Comparison of ENCODE assay signal across 8 mouse cellular contexts in genomic region chr2:61455902-61456301, GRCm38 (mm10).
DNase-seq lines count a peak whose midpoint lies in the region; ATAC-seq lines count a peak whose summit lies in the region.

No protein-coding gene starts in this region.

- H3K36me3 ChIP-seq in liver, embryonic 13.5 days, result no peaks in the 10 kb centered on the region

- no peak for ATAC-seq in cerebellum, adult (ENCODE audit: insufficient number of reproducible peaks, low FRiP score, low TSS enrichment)
- peak; percentile 49; the same call in 1 of the 2 replicates for ATAC-seq in common myeloid progenitor, adult 5-6 weeks (replicated peaks; ENCODE audit: low read depth, poor library complexity, severe bottlenecking)
- ATAC-seq in liver, embryonic 13.5 days (ENCODE audit: low read depth), result no peak

- H3K4me1 ChIP-seq in liver, embryonic 13.5 days (replicated peaks), result no peaks in the 10 kb centered on the region

- intact Hi-C loops in heart, postnatal 36 days (cut with DNase I), result loop anchor here (2.0 kb wide), 1 partner anchor 53 kb away; no protein-coding TSS in a partner anchor

- DNase-seq in cerebellum, adult 11 months, result peak; percentile 12
- DNase-seq in urinary bladder, postnatal 10 days (ENCODE audit: low spot score), result peak; percentile 15
- no peak for DNase-seq in urinary bladder, adult 2 months (ENCODE audit: low spot score)
- peak; percentile 47 to 59 for DNase-seq in heart, postnatal 36 days
- peak; percentile 10 for DNase-seq in liver, embryonic 13.5 days
- DNase-seq in right cerebral cortex, postnatal 4 days, result peak; percentile 85

- no peak overlapping the region for H3K27ac ChIP-seq in liver, embryonic 13.5 days

- no peak overlapping the region for H3K4me2 ChIP-seq in liver, embryonic 13.5 days

- H3K4me3 ChIP-seq in liver, embryonic 13.5 days (replicated peaks), result no peak overlapping the region

- 0 out of 2 replicates have a peak, but pooled peaks cover 3% of the 10 kb centered on the region for H3K27me3 ChIP-seq in liver, embryonic 13.5 days

- no peaks in the 10 kb centered on the region for H3K9me3 ChIP-seq in liver, embryonic 13.5 days (replicated peaks)

- WGBS in liver, embryonic 13.5 days (ENCODE audit: insufficient replicate concordance), result 14% methylated on average over 5 of the region's 5 CpGs

- no peak overlapping the region for H3K9ac ChIP-seq in liver, embryonic 13.5 days
